Mouse (Mus musculus) heart, embryonic 12.5 days (tissue): ENCODE results near the gene Plekhg1. TPM values are rescaled to one million over a fixed set of nuclear protein-coding genes. Genes with fewer than 3 reads are reported as not detected.

Source experiments
- ATAC-seq: fragments of 200-750 bp; cut with Nextera tagmentation; 2 replicates; pipeline ENCODE4 v1.8.0; 2017; ENCODE audit warnings: moderate TSS enrichment, moderate library complexity; ENCODE audit not compliant: insufficient number of reproducible peaks, low FRiP score
- H3K27ac ChIP-seq: fragments of 300-500 bp; sonication (generic); 2 replicates; pipeline ENCODE4 v1.5.1; 2016; ENCODE audit warnings: mild to moderate bottlenecking, moderate library complexity; ENCODE audit not compliant: poor library complexity, severe bottlenecking
- H3K27me3 ChIP-seq: fragments of 300-500 bp; sonication (generic); replicated peaks from 2 replicates; pipeline ENCODE4 v1.6.1; 2016; ENCODE audit warnings: mild to moderate bottlenecking, moderate library complexity
- H3K36me3 ChIP-seq: fragments of 300-500 bp; sonication (generic); 2 replicates; pipeline ENCODE4 v1.6.1; 2016; ENCODE audit warnings: mild to moderate bottlenecking, moderate library complexity
- H3K4me1 ChIP-seq: fragments of 300-500 bp; sonication (generic); replicated peaks from 2 replicates; pipeline ENCODE4 v1.6.1; 2016; ENCODE audit warnings: mild to moderate bottlenecking
- H3K4me2 ChIP-seq: fragments of 300-500 bp; sonication (generic); 2 replicates; pipeline ENCODE4 v1.6.1; 2016; ENCODE audit warnings: mild to moderate bottlenecking, moderate library complexity
- H3K4me3 ChIP-seq: fragments of 300-500 bp; sonication (generic); 2 replicates; pipeline ENCODE4 v1.5.1; 2016; ENCODE audit warnings: mild to moderate bottlenecking
- H3K9ac ChIP-seq: fragments of 300-500 bp; sonication (generic); 2 replicates; pipeline ENCODE4 v1.6.1; 2016; ENCODE audit warnings: mild to moderate bottlenecking, moderate library complexity
- H3K9me3 ChIP-seq: fragments of 300-500 bp; sonication (generic); replicated peaks from 2 replicates; pipeline ENCODE4 v1.6.1; 2016; ENCODE audit warnings: mild to moderate bottlenecking, moderate library complexity
- WGBS: fragments of 180-500 bp; shearing (Covaris S2); methylation state at CpG from one replicate; pipeline ENCODE4 v1.1.7; 2016; 5-methylcytosine and 5-hydroxymethylcytosine counted together
- polyA plus RNA-seq: library from polyadenylated mRNA; unstranded; fragments of >200 nt; fragmentation: Nextera tagmentation; extraction: Ambion mirVana; gene quantifications from 2 replicates; pipeline ENCODE4 v1.2.1, GENCODE M21; 2016

Plekhg1 gene
- polyA plus RNA-seq, 1 experiment from 2014 or later = 8.6 TPM

GRCm38 (mm10) chr10:3858437-3858836 is 118.3 kb downstream of the Plekhg1 start:
- H3K4me3 ChIP-seq = no peak overlapping the region
- H3K36me3 ChIP-seq = no peaks in the 10 kb centered on the region
- no peak overlapping the region for H3K27ac ChIP-seq
- H3K27me3 ChIP-seq = no peaks in the 10 kb centered on the region; the same call in 1 of the 2 replicates
- H3K4me2 ChIP-seq = no peak overlapping the region
- H3K9me3 ChIP-seq = no peaks in the 10 kb centered on the region
- WGBS = 33% methylated on average over 4 of the region's 4 CpGs
- no peak for ATAC-seq
- H3K4me1 ChIP-seq = peaks cover 15% of the 10 kb centered on the region
- H3K9ac ChIP-seq = no peak overlapping the region

- Histone ChIP-seq H3K36me3 (no peaks in the 10 kb centered on the region), H3K4me3 (no peak overlapping the region), H3K4me2 (no peak overlapping the region), H3K4me1 (peaks cover 19% of the 10 kb centered on the region), H3K27me3 (no peaks in the 10 kb centered on the region; the same call in 1 of the 2 replicates), H3K9me3 (no peaks in the 10 kb centered on the region), H3K9ac (no peak overlapping the region), H3K27ac (no peak overlapping the region)
- no peak for ATAC-seq
- 35% methylated on average over 11 of the region's 11 CpGs for WGBS
Measured at GRCm38 (mm10) chr10:3858961-3859714, 119.0 kb downstream of the Plekhg1 start.

DNA sequence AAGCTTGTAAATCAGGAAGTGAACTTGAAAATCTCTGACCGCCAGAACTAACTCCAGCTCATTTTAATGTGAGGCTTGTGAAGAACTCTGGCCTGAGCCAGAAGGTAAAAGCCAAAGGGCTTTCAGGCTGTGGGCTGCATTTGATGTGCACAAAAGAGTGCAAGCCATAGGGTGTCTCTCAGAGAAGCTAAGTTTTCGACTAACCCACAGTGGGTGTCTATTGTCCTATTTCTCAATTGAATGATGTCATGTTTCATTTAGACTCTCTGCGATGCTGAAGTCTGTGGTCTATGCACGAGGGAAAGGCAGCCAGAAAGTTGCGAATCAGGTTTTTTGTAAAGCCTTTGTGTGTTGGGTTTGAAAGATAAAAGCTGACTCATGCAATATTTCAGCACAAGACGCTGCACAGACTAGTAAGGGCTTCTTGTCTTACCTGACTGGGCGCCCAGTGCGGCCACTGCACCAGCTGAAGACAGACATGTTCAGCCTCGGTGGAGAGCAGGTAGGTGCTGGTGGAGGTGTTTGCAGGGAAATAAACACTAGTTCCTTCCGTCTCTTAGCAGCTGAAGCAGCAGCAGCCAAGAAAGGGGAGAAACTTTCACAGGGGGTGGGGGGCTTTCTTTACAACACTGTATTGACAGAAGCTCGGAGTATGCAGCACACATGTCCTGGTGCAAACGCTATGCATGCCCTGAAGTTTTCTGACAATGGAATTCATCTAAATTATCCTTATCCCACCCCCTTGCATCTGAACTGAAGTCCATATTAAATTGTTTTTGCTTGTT is 123.4 kb downstream of the Plekhg1 start:
- Histone ChIP-seq H3K36me3 (no peaks in the 10 kb centered on the region), H3K4me3 (no peak overlapping the region), H3K4me2 (0 out of 2 replicates have a peak overlapping the region, but pooled peaks have one; percentile 5), H3K27ac (peak overlapping the region; percentile 5; the same call in 1 of the 2 replicates), H3K9me3 (no peaks in the 10 kb centered on the region), H3K27me3 (no peaks in the 10 kb centered on the region), H3K4me1 (peaks cover 8% of the 10 kb centered on the region), H3K9ac (no peak overlapping the region)
- ATAC-seq = no peak
- 44% methylated on average over 12 of the region's 12 CpGs for WGBS

DNA sequence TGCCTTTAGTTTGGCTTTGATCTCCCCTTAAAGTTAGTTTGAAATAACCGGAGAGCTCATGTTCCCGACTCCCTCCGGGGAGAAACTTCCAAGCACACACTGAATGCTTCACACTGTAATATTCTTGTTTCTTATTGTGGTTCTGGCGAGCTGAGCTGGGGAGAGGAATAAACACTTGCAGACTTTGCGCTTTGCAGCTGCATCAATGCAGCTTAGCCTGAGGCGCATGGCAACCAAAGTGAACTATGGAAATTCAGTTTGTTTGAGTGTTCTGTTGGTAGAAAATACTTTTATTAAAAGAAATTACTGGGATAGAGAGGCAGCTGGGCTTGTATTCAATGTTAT is 124.0 kb downstream of the Plekhg1 start:
- Histone ChIP-seq H3K27me3 (no peaks in the 10 kb centered on the region), H3K9ac (no peak overlapping the region), H3K4me2 (no peak overlapping the region), H3K36me3 (no peaks in the 10 kb centered on the region), H3K9me3 (no peaks in the 10 kb centered on the region), H3K4me3 (no peak overlapping the region), H3K27ac (no peak overlapping the region), H3K4me1 (peaks cover 7% of the 10 kb centered on the region; the same call in 1 of the 2 replicates)
- 69% methylated on average over 6 of the region's 6 CpGs for WGBS
- ATAC-seq = no peak

GRCm38 (mm10) chr10:3867298-3867697 is 127.1 kb downstream of the Plekhg1 start:
- H3K27me3 ChIP-seq = no peaks in the 10 kb centered on the region
- no peak overlapping the region for H3K9ac ChIP-seq
- H3K4me2 ChIP-seq = no peak overlapping the region
- H3K36me3 ChIP-seq = no peaks in the 10 kb centered on the region
- no peak overlapping the region for H3K4me3 ChIP-seq
- no peak for ATAC-seq
- no peak overlapping the region for H3K27ac ChIP-seq
- H3K9me3 ChIP-seq = no peaks in the 10 kb centered on the region
- H3K4me1 ChIP-seq = peaks cover 3% of the 10 kb centered on the region; the same call in 1 of the 2 replicates

GRCm38 (mm10) chr10:3870828-3871227 is 130.7 kb downstream of the Plekhg1 start:
- Histone ChIP-seq H3K4me1 (no peaks in the 10 kb centered on the region), H3K27ac (no peak overlapping the region), H3K36me3 (peaks cover 12% of the 10 kb centered on the region), H3K4me2 (no peak overlapping the region), H3K9me3 (no peaks in the 10 kb centered on the region), H3K4me3 (no peak overlapping the region), H3K27me3 (no peaks in the 10 kb centered on the region), H3K9ac (no peak overlapping the region)
- WGBS = 86% methylated on average over 5 of the region's 5 CpGs
- no peak for ATAC-seq

DNA sequence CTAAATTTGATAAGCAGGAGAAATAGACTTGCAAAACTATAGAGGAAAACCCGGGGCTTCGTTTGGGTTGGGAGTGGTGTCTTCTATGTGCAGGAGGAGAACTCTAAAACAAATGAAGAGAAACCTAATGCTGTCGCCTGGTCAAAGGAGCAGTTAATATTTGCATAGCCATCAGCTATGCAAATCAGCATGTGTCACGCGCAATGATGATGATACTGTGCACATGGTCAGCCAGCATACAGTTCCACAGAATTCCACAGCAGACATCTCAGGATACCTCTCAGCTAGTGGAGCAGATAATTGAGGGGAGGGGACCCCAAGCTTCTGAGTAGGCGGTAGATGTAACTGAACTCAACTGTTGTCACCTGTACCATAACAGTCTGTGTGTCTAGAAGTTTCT is 133.3 kb downstream of the Plekhg1 start:
- WGBS = 88% methylated on average over 6 of the region's 6 CpGs
- Histone ChIP-seq H3K27me3 (no peaks in the 10 kb centered on the region), H3K27ac (no peak overlapping the region), H3K4me2 (no peak overlapping the region), H3K9ac (no peak overlapping the region), H3K9me3 (no peaks in the 10 kb centered on the region), H3K4me3 (no peak overlapping the region), H3K36me3 (peaks cover 12% of the 10 kb centered on the region), H3K4me1 (0 out of 2 replicates have a peak, but pooled peaks cover 4% of the 10 kb centered on the region)
- ATAC-seq = no peak

DNA sequence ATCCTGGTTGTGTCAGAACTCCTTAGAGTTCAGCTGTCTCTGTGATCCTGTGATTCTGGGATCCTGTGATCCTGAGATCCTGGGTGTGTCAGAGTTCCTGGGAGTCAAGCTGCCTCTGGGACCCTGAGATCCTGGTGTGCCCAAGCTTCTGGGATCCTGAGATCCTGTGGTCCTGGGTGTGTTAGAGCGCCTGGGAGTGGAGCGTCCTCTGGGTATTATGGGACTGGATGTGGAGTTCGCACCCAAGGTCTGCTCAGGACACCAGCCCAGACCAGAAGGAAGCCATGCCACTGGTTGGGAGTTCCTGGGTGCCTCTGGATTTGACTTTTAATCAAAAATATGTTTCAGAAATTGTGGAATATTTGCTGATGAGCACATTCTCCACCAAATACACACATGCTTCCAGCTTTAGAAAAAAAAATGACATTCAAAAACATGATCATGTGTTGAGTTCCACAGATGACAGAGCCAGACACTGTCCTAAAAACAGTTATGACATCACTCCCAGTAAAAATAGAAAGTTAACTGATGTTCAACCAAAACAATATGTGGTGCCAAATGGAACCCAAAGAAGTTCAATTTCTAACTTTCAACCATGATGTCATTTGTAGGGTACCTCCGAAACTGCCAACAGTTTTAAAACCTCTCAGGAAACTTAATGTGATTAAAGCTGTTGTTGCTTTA is 137.8 kb downstream of the Plekhg1 start:
- no peak overlapping the region for H3K4me2 ChIP-seq
- H3K9me3 ChIP-seq = no peaks in the 10 kb centered on the region
- H3K27me3 ChIP-seq = no peaks in the 10 kb centered on the region
- H3K36me3 ChIP-seq = peaks cover 9% of the 10 kb centered on the region
- ATAC-seq = no peak
- WGBS = 82% methylated on average over 4 of the region's 4 CpGs
- no peak overlapping the region for H3K4me3 ChIP-seq
- H3K9ac ChIP-seq = no peak overlapping the region
- no peak overlapping the region; the same call in 1 of the 2 replicates for H3K27ac ChIP-seq
- H3K4me1 ChIP-seq = 0 out of 2 replicates have a peak, but pooled peaks cover 4% of the 10 kb centered on the region

DNA sequence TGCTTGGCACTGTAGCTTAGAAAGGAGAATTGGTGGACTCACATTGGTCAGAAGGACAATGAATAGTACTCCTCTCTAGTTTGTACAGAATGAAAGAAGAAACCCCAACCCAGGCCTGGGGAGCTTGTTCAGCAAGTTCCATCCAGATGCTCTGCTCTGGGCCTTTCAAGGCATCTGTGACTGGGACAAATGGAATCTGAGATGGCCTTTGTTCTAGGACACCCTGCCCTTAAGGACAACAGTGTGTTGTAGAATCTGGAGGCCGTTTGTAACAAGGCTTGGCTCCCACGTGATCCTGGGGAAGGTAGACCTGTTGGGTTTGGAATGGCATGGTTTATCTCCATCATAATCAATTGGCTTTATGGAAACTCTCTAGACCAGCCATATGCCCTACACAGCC is 141.0 kb downstream of the Plekhg1 start:
- 67% methylated on average over 2 of the region's 2 CpGs for WGBS

DNA sequence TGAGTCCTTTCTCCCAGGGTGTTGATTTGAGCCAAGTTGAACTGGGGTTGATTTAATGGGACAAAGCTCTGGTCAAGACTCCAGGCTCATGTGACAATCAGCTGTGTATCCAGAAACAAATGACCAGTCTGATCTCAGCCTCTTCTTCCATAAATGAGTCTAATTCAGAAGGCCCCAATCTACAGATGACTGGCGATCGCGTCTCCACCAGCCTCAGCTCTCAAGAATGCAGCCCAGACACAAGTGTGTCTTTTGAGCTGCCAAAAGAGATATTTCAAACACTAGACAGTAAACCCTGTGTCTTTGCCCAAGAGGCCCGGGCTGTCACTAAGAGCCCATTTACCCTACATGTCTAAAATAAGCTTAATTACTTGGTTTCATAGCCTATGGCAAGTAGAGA is 148.3 kb downstream of the Plekhg1 start:
- Histone ChIP-seq H3K4me1 (peaks cover 15% of the 10 kb centered on the region), H3K27ac (no peak overlapping the region), H3K36me3 (no peaks in the 10 kb centered on the region), H3K9me3 (no peaks in the 10 kb centered on the region; the same call in 1 of the 2 replicates), H3K4me3 (no peak overlapping the region), H3K4me2 (no peak overlapping the region), H3K27me3 (no peaks in the 10 kb centered on the region), H3K9ac (no peak overlapping the region)
- 72% methylated on average over 4 of the region's 4 CpGs for WGBS
- no peak for ATAC-seq

More for the DNA sequence above, 141.0 kb downstream of the Plekhg1 start:
- Histone ChIP-seq H3K9ac (no peak overlapping the region), H3K4me2 (no peak overlapping the region), H3K4me3 (no peak overlapping the region), H3K27me3 (no peaks in the 10 kb centered on the region), H3K36me3 (no peaks in the 10 kb centered on the region), H3K27ac (no peak overlapping the region), H3K9me3 (no peaks in the 10 kb centered on the region), H3K4me1 (0 out of 2 replicates have a peak, but pooled peaks cover 4% of the 10 kb centered on the region)
- ATAC-seq = no peak
